Mouse (Mus musculus): ENCODE results near the gene Ddn. TPM values are rescaled to one million over a fixed set of nuclear protein-coding genes. Genes with fewer than 3 reads are reported as not detected.

The Ddn gene
- polyA plus RNA-seq, 1 experiment, result not detected

GRCm38 (mm10) chr15:98796803-98797595 lies 12.3 kb downstream of the Ddn start:
- no peak overlapping the region for H3K27ac ChIP-seq (ENCODE audit: insufficient read depth, low read depth, low read length)
- H3K27me3 ChIP-seq (ENCODE audit: control insufficient read depth, insufficient read depth, low read length), result peaks cover 45% of the 10 kb centered on the region
- H3K4me3 ChIP-seq (ENCODE audit: low read depth, low read length), result no peak overlapping the region
- WGBS, result 6% methylated on average over 13 of the region's 13 CpGs
- no peak for TF ChIP-seq POLR2A (IDR thresholded peaks at IDR 0.05; ENCODE audit: low read depth, low read length)
- no peak for TF ChIP-seq CTCF (IDR thresholded peaks at IDR 0.05; ENCODE audit: extremely low read depth, insufficient read length, insufficient replicate concordance, low read depth, low read length)
- peaks cover 6% of the 10 kb centered on the region; the same call in 1 of the 2 replicates for H3K4me1 ChIP-seq (ENCODE audit: control insufficient read depth, insufficient read depth, insufficient read length, low read length)
- no peaks in the 10 kb centered on the region for H3K36me3 ChIP-seq (ENCODE audit: control insufficient read depth, insufficient read depth, low read length)

GRCm38 (mm10) chr15:98793141-98793698 lies 16.1 kb downstream of the Ddn start:
- no peak for TF ChIP-seq CTCF (IDR thresholded peaks at IDR 0.05; ENCODE audit: extremely low read depth, insufficient read length, insufficient replicate concordance, low read depth, low read length)
- no peak for TF ChIP-seq POLR2A (IDR thresholded peaks at IDR 0.05; ENCODE audit: low read depth, low read length)
- 7% methylated on average over 13 of the region's 13 CpGs for WGBS
- Histone ChIP-seq H3K4me1 (ENCODE audit: control insufficient read depth, insufficient read depth, insufficient read length, low read length) (peaks cover 18% of the 10 kb centered on the region), H3K4me3 (ENCODE audit: low read depth, low read length) (no peak overlapping the region), H3K27ac (ENCODE audit: insufficient read depth, low read depth, low read length) (no peak overlapping the region), H3K27me3 (ENCODE audit: control insufficient read depth, insufficient read depth, low read length) (peaks cover 69% of the 10 kb centered on the region), H3K36me3 (ENCODE audit: control insufficient read depth, insufficient read depth, low read length) (no peaks in the 10 kb centered on the region)

GRCm38 (mm10) chr15:98792233-98793020 lies 16.9 kb downstream of the Ddn start:
- peak overlapping the region; percentile 28 for H3K4me3 ChIP-seq (ENCODE audit: low read depth, low read length)
- no peak overlapping the region for H3K27ac ChIP-seq (ENCODE audit: insufficient read depth, low read depth, low read length)
- H3K27me3 ChIP-seq (ENCODE audit: control insufficient read depth, insufficient read depth, low read length), result peaks cover 73% of the 10 kb centered on the region
- H3K36me3 ChIP-seq (ENCODE audit: control insufficient read depth, insufficient read depth, low read length), result no peaks in the 10 kb centered on the region
- TF ChIP-seq CTCF (IDR thresholded peaks at IDR 0.05; ENCODE audit: extremely low read depth, insufficient read length, insufficient replicate concordance, low read depth, low read length), result no peak
- TF ChIP-seq POLR2A (IDR thresholded peaks at IDR 0.05; ENCODE audit: low read depth, low read length), result no peak
- WGBS, result 2% methylated on average over 74 of the region's 75 CpGs
- peaks cover 18% of the 10 kb centered on the region for H3K4me1 ChIP-seq (ENCODE audit: control insufficient read depth, insufficient read depth, insufficient read length, low read length)

GRCm38 (mm10) chr15:98791771-98792170 lies 17.5 kb downstream of the Ddn start:
- Histone ChIP-seq H3K27me3 (ENCODE audit: control insufficient read depth, insufficient read depth, low read length) (peaks cover 71% of the 10 kb centered on the region), H3K27ac (ENCODE audit: insufficient read depth, low read depth, low read length) (no peak overlapping the region), H3K4me1 (ENCODE audit: control insufficient read depth, insufficient read depth, insufficient read length, low read length) (peaks cover 18% of the 10 kb centered on the region), H3K36me3 (ENCODE audit: control insufficient read depth, insufficient read depth, low read length) (no peaks in the 10 kb centered on the region), H3K4me3 (ENCODE audit: low read depth, low read length) (peak overlapping the region; percentile 4; the same call in 1 of the 2 replicates)
- 2% methylated on average over 23 of the region's 23 CpGs for WGBS
- TF ChIP-seq CTCF (IDR thresholded peaks at IDR 0.05; ENCODE audit: extremely low read depth, insufficient read length, insufficient replicate concordance, low read depth, low read length) (no peak), POLR2A (IDR thresholded peaks at IDR 0.05; ENCODE audit: low read depth, low read length) (no peak)

- H3K27ac ChIP-seq (ENCODE audit: insufficient read depth, low read depth, low read length), result no peak overlapping the region
- 1% methylated on average over 12 of the region's 12 CpGs for WGBS
- peaks cover 65% of the 10 kb centered on the region for H3K27me3 ChIP-seq (ENCODE audit: control insufficient read depth, insufficient read depth, low read length)
Measured at GRCm38 (mm10) chr15:98791221-98791620, 18.1 kb downstream of the Ddn start.

GRCm38 (mm10) chr15:98790761-98791160 lies 18.5 kb downstream of the Ddn start:
- Histone ChIP-seq H3K4me3 (ENCODE audit: low read depth, low read length) (peak overlapping the region; percentile 29), H3K4me1 (ENCODE audit: control insufficient read depth, insufficient read depth, insufficient read length, low read length) (peaks cover 18% of the 10 kb centered on the region), H3K27ac (ENCODE audit: insufficient read depth, low read depth, low read length) (no peak overlapping the region), H3K27me3 (ENCODE audit: control insufficient read depth, insufficient read depth, low read length) (peaks cover 62% of the 10 kb centered on the region), H3K36me3 (ENCODE audit: control insufficient read depth, insufficient read depth, low read length) (no peaks in the 10 kb centered on the region)
- WGBS, result under 1% methylated on average over 23 of the region's 23 CpGs
- TF ChIP-seq CTCF (IDR thresholded peaks at IDR 0.05; ENCODE audit: extremely low read depth, insufficient read length, insufficient replicate concordance, low read depth, low read length), result no peak
- no peak for TF ChIP-seq POLR2A (IDR thresholded peaks at IDR 0.05; ENCODE audit: low read depth, low read length)

More at GRCm38 (mm10) chr15:98791221-98791620, 18.1 kb downstream of the Ddn start:
- Histone ChIP-seq H3K4me1 (ENCODE audit: control insufficient read depth, insufficient read depth, insufficient read length, low read length) (peaks cover 18% of the 10 kb centered on the region), H3K4me3 (ENCODE audit: low read depth, low read length) (peak overlapping the region; percentile 29), H3K36me3 (ENCODE audit: control insufficient read depth, insufficient read depth, low read length) (no peaks in the 10 kb centered on the region)
- TF ChIP-seq POLR2A (IDR thresholded peaks at IDR 0.05; ENCODE audit: low read depth, low read length) (no peak), CTCF (IDR thresholded peaks at IDR 0.05; ENCODE audit: extremely low read depth, insufficient read length, insufficient replicate concordance, low read depth, low read length) (no peak)
